Mouse (Mus musculus) limb, embryonic 10.5 days (tissue): Measurements from ENCODE around the gene Epc2. TPM values are rescaled to one million over a fixed set of nuclear protein-coding genes. Genes with fewer than 3 reads are reported as not detected.

Experiments used
- DNase-seq: peaks from one replicate; pipeline ENCODE4 v3.0.0-alpha.2; 2017; ENCODE audit warnings: low spot score
- H3K27ac ChIP-seq: fragments of 300-500 bp; sonication (generic); 2 replicates; pipeline ENCODE4 v1.5.1; 2016; ENCODE audit warnings: mild to moderate bottlenecking
- H3K27me3 ChIP-seq: fragments of 300-500 bp; sonication (generic); 2 replicates; pipeline ENCODE4 v1.6.1; 2016; ENCODE audit warnings: low read depth, mild to moderate bottlenecking; ENCODE audit not compliant: poor library complexity, severe bottlenecking
- H3K36me3 ChIP-seq: fragments of 300-500 bp; sonication (generic); 2 replicates; pipeline ENCODE4 v1.6.1; 2016; ENCODE audit warnings: mild to moderate bottlenecking, moderate library complexity
- H3K4me1 ChIP-seq: fragments of 300-500 bp; sonication (generic); 2 replicates; pipeline ENCODE4 v1.6.1; 2016
- H3K4me3 ChIP-seq: fragments of 300-500 bp; sonication (generic); 2 replicates; pipeline ENCODE4 v1.5.1; 2016; ENCODE audit warnings: mild to moderate bottlenecking, moderate library complexity
- H3K9me3 ChIP-seq: fragments of 300-500 bp; sonication (generic); replicated peaks from 2 replicates; pipeline ENCODE4 v1.6.1; 2016; ENCODE audit warnings: mild to moderate bottlenecking
- WGBS: fragments of 180-500 bp; shearing (Covaris S2); methylation state at CpG from one replicate; pipeline ENCODE4 v1.1.7; 2016; 5-methylcytosine and 5-hydroxymethylcytosine counted together
- polyA plus RNA-seq: library from polyadenylated mRNA; unstranded; fragments of >200 nt; fragmentation: Nextera tagmentation; extraction: Ambion mirVana; gene quantifications from 2 replicates; pipeline ENCODE4 v1.2.1, GENCODE M21; 2016

Epc2 gene
- polyA plus RNA-seq, 1 experiment from 2014 or later: 8.8 TPM

GRCm38 (mm10) chr2:49447586-49448475, 3.5 kb upstream of the Epc2 start:
- no peaks in the 10 kb centered on the region for H3K36me3 ChIP-seq
- peak; percentile 42 for DNase-seq
- H3K9me3 ChIP-seq: no peaks in the 10 kb centered on the region
- peak overlapping the region; percentile 32 for H3K4me3 ChIP-seq
- no peaks in the 10 kb centered on the region for H3K27me3 ChIP-seq
- peaks cover 48% of the 10 kb centered on the region for H3K4me1 ChIP-seq
- WGBS: 16% methylated on average over 8 of the region's 8 CpGs
- H3K27ac ChIP-seq: peak overlapping the region; percentile 87

- WGBS: 11% methylated on average over 4 of the region's 4 CpGs
- Histone ChIP-seq H3K36me3 (no peaks in the 10 kb centered on the region), H3K4me3 (peak overlapping the region; percentile 94), H3K27ac (peak overlapping the region; percentile 100), H3K9me3 (no peaks in the 10 kb centered on the region), H3K4me1 (peaks cover 52% of the 10 kb centered on the region), H3K27me3 (no peaks in the 10 kb centered on the region)
- DNase-seq: no peak
Measured at GRCm38 (mm10) chr2:49450467-49450866, 819 bp upstream of the Epc2 start.

GRCm38 (mm10) chr2:49451637-49452211, 438 bp downstream of the Epc2 start:
- Histone ChIP-seq H3K27me3 (no peaks in the 10 kb centered on the region), H3K27ac (peak overlapping the region; percentile 100), H3K4me1 (peaks cover 49% of the 10 kb centered on the region), H3K36me3 (no peaks in the 10 kb centered on the region), H3K9me3 (no peaks in the 10 kb centered on the region), H3K4me3 (peak overlapping the region; percentile 94)
- peak; percentile 95 for DNase-seq
- WGBS: under 1% methylated on average over 50 of the region's 64 CpGs

- peak overlapping the region; percentile 100 for H3K27ac ChIP-seq
- no peaks in the 10 kb centered on the region for H3K27me3 ChIP-seq
- H3K4me1 ChIP-seq: peaks cover 40% of the 10 kb centered on the region
- no peaks in the 10 kb centered on the region for H3K36me3 ChIP-seq
- peak overlapping the region; percentile 94 for H3K4me3 ChIP-seq
- no peak for DNase-seq
- no peaks in the 10 kb centered on the region for H3K9me3 ChIP-seq
- WGBS: under 1% methylated on average over 37 of the region's 37 CpGs
Measured at GRCm38 (mm10) chr2:49452451-49453081, 1.3 kb downstream of the Epc2 start.

GRCm38 (mm10) chr2:49457797-49458196, 6.5 kb downstream of the Epc2 start:
- no peak overlapping the region for H3K4me3 ChIP-seq
- DNase-seq: no peak
- no peaks in the 10 kb centered on the region; the same call in 1 of the 2 replicates for H3K9me3 ChIP-seq
- peaks cover 23% of the 10 kb centered on the region for H3K36me3 ChIP-seq
- no peak overlapping the region for H3K27ac ChIP-seq
- H3K27me3 ChIP-seq: no peaks in the 10 kb centered on the region
- H3K4me1 ChIP-seq: peaks cover 6% of the 10 kb centered on the region; the same call in 1 of the 2 replicates
- 89% methylated on average over 2 of the region's 2 CpGs for WGBS

- no peak overlapping the region for H3K4me3 ChIP-seq
Measured at GRCm38 (mm10) chr2:49465672-49466222, 14.5 kb downstream of the Epc2 start.

GRCm38 (mm10) chr2:49467038-49467437, 15.8 kb downstream of the Epc2 start:
- H3K4me1 ChIP-seq: no peaks in the 10 kb centered on the region

More at GRCm38 (mm10) chr2:49465672-49466222, 14.5 kb downstream of the Epc2 start:
- H3K36me3 ChIP-seq: peaks cover 17% of the 10 kb centered on the region
- no peaks in the 10 kb centered on the region for H3K27me3 ChIP-seq
- DNase-seq: no peak
- H3K4me1 ChIP-seq: no peaks in the 10 kb centered on the region
- no peak overlapping the region for H3K27ac ChIP-seq
- 90% methylated on average over 3 of the region's 3 CpGs for WGBS
- no peaks in the 10 kb centered on the region; the same call in 1 of the 2 replicates for H3K9me3 ChIP-seq

GRCm38 (mm10) chr2:49471188-49471587, 19.9 kb downstream of the Epc2 start:
- H3K4me3 ChIP-seq: no peak overlapping the region
- 0 out of 2 replicates have a peak, but pooled peaks cover 2% of the 10 kb centered on the region for H3K36me3 ChIP-seq
- H3K4me1 ChIP-seq: no peaks in the 10 kb centered on the region
- H3K27ac ChIP-seq: no peak overlapping the region
- H3K27me3 ChIP-seq: no peaks in the 10 kb centered on the region
- no peaks in the 10 kb centered on the region for H3K9me3 ChIP-seq
- 89% methylated on average over 3 of the region's 3 CpGs for WGBS
- DNase-seq: no peak

More at GRCm38 (mm10) chr2:49467038-49467437, 15.8 kb downstream of the Epc2 start:
- Histone ChIP-seq H3K27me3 (no peaks in the 10 kb centered on the region), H3K4me3 (no peak overlapping the region), H3K9me3 (no peaks in the 10 kb centered on the region), H3K27ac (no peak overlapping the region), H3K36me3 (0 out of 2 replicates have a peak, but pooled peaks cover 4% of the 10 kb centered on the region)
- no peak for DNase-seq
- 84% methylated on average over 1 of the region's 1 CpGs for WGBS

- H3K9me3 ChIP-seq: no peaks in the 10 kb centered on the region
- DNase-seq: no peak
- H3K27ac ChIP-seq: no peak overlapping the region
- H3K27me3 ChIP-seq: no peaks in the 10 kb centered on the region
- no peak overlapping the region for H3K4me3 ChIP-seq
- WGBS: 80% methylated on average over 5 of the region's 5 CpGs
- 0 out of 2 replicates have a peak, but pooled peaks cover 2% of the 10 kb centered on the region for H3K36me3 ChIP-seq
- H3K4me1 ChIP-seq: no peaks in the 10 kb centered on the region
Measured at GRCm38 (mm10) chr2:49471641-49472355, 20.5 kb downstream of the Epc2 start.

- Histone ChIP-seq H3K36me3 (0 out of 2 replicates have a peak, but pooled peaks cover 2% of the 10 kb centered on the region), H3K9me3 (no peaks in the 10 kb centered on the region), H3K4me1 (no peaks in the 10 kb centered on the region), H3K4me3 (no peak overlapping the region), H3K27ac (no peak overlapping the region), H3K27me3 (no peaks in the 10 kb centered on the region)
- WGBS: 95% methylated on average over 6 of the region's 6 CpGs
- no peak for DNase-seq
Measured at GRCm38 (mm10) chr2:49472443-49472842, 21.2 kb downstream of the Epc2 start.

GRCm38 (mm10) chr2:49482146-49482545, 30.9 kb downstream of the Epc2 start:
- no peak for DNase-seq
- Histone ChIP-seq H3K27me3 (no peaks in the 10 kb centered on the region), H3K27ac (no peak overlapping the region), H3K4me1 (no peaks in the 10 kb centered on the region), H3K4me3 (no peak overlapping the region), H3K9me3 (no peaks in the 10 kb centered on the region), H3K36me3 (0 out of 2 replicates have a peak, but pooled peaks cover 3% of the 10 kb centered on the region)

GRCm38 (mm10) chr2:49483382-49483781, 32.1 kb downstream of the Epc2 start:
- Histone ChIP-seq H3K4me3 (no peak overlapping the region), H3K4me1 (no peaks in the 10 kb centered on the region), H3K36me3 (0 out of 2 replicates have a peak, but pooled peaks cover 3% of the 10 kb centered on the region), H3K27ac (no peak overlapping the region), H3K9me3 (no peaks in the 10 kb centered on the region), H3K27me3 (no peaks in the 10 kb centered on the region)
- WGBS: 95% methylated on average over 5 of the region's 5 CpGs
- DNase-seq: no peak
